Mouse (Mus musculus) erythroblast, embryonic 14.5 days (primary cell): ENCODE data around the gene Glp2r. TPM values are rescaled to one million over a fixed set of nuclear protein-coding genes. Genes with fewer than 3 reads are reported as not detected.

Experiments
- H3K27me3 ChIP-seq: 2 replicates; pipeline ENCODE4 v1.6.1; 2012; ENCODE audit warnings: inconsistent platforms; ENCODE audit not compliant: control insufficient read depth
- H3K36me3 ChIP-seq: 2 replicates; pipeline ENCODE4 v1.6.1; 2012; ENCODE audit warnings: mild to moderate bottlenecking, inconsistent platforms; ENCODE audit not compliant: control insufficient read depth
- H3K4me1 ChIP-seq: 2 replicates; pipeline ENCODE4 v1.6.1; 2012; ENCODE audit warnings: inconsistent platforms; ENCODE audit not compliant: control insufficient read depth
- H3K4me3 ChIP-seq: replicated peaks from 2 replicates; pipeline ENCODE3; 2012; ENCODE audit warnings: moderate library complexity, mild to moderate bottlenecking, inconsistent platforms
- H3K9me3 ChIP-seq: 2 replicates; pipeline ENCODE4 v1.6.1; 2012; ENCODE audit warnings: low read length, inconsistent platforms, mixed read lengths; ENCODE audit not compliant: control insufficient read depth
- GATA1 ChIP-seq: IDR thresholded peaks from 2 replicates; pipeline ENCODE4 v1.6.1; 2012; ENCODE audit warnings: low read length, inconsistent platforms, mixed read lengths
- TAL1 ChIP-seq: IDR thresholded peaks from 3 replicates; pipeline ENCODE4 v1.6.1; 2012; ENCODE audit warnings: low read length, inconsistent platforms, mixed read lengths
- polyA plus RNA-seq: library from polyadenylated mRNA; stranded (reverse); fragments of >175 nt; gene quantifications from 2 replicates; pipeline ENCODE4 v1.2.3, GENCODE M21; 2012

Glp2r gene
- polyA plus RNA-seq, 1 experiment, result not detected

DNA sequence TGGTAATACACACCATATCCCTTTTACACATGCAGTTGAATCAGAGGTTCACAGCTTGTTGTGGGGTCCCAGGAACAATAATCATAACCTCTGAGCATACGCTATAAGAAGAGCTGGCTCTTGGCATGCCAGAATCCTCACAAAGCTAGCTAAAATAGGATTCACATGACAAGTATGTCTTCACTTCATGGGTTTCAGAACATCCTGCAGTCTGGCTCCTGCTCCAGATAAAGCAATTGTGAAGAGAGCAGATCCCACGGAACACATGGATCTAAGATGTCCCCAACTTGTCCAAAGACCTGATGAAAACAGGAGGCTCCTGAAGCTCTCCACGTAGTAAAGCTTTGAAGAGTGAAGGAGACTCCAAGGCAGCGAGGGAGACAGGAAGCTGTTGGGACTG lies 55.6 kb downstream of the Glp2r start:
- no peak for TF ChIP-seq GATA1
- TF ChIP-seq TAL1, result no peak
- Histone ChIP-seq H3K4me3 (no peak overlapping the region), H3K27me3 (no peaks in the 10 kb centered on the region), H3K9me3 (no peaks in the 10 kb centered on the region), H3K4me1 (no peaks in the 10 kb centered on the region), H3K36me3 (no peaks in the 10 kb centered on the region)

DNA sequence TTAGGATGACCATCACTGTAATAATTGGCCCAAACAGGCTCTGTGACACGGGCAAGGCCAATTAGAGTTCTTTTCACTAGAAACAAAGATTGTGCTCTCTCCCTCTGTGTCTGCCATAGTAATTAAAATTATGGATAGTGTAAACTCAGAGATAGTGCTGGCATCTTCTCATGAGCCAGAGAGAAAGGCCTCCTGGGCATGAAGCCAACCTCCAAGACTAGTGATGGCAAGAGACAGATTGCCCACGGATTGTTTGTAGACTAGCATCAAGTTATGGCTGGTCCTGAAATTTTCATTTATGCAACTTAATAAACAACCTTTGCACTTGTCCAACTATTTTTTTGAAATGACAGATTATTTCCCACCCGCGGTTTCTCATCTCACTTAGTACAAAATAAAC lies 58.0 kb downstream of the Glp2r start:
- H3K4me3 ChIP-seq, result no peak overlapping the region
- H3K27me3 ChIP-seq, result no peaks in the 10 kb centered on the region
- no peaks in the 10 kb centered on the region for H3K36me3 ChIP-seq
- TF ChIP-seq TAL1, result no peak
- no peak for TF ChIP-seq GATA1
- no peaks in the 10 kb centered on the region for H3K4me1 ChIP-seq
- H3K9me3 ChIP-seq, result no peaks in the 10 kb centered on the region

DNA sequence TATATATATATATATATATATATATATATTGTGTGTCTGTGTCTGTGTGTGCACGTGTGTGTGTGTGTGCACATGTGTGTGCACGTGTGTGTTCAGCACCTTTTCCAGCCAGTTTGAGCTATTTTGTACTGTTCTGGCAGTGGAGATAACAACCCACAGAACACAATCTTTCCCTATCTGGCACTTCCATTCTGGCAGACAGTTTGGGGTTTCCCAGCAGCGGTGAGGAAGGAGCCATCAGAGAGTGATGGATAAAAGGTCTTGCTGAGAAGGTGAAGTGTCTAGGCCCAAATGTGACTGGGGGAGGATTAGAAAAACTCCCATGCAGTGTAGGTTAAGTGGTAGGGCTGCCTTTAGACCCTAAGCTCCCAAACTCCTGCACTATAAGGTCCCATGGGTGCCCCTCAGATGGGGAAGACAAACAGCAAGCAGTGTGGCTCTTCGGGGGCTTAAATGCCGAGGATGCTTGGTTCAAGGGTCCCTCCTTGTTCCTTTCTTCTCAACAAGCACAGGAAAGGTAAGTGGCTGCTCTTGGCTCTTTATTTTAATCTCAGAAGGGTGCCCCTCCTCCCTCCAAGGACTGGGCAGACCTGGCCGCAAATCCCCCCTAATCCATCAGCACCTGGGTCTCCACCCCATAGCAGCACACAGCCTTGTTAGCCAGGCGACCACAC lies 76.1 kb downstream of the Glp2r start, which contains the start of gene Rcvrn:
Gene Rcvrn (plus strand): TSS at position 624 of the 674 bp plus-strand sequence.
- Histone ChIP-seq H3K36me3 (no peaks in the 10 kb centered on the region), H3K4me1 (no peaks in the 10 kb centered on the region), H3K4me3 (no peak within 1 kb of the TSS), H3K9me3 (peaks cover 4% of the 10 kb centered on the region; the same call in 1 of the 2 replicates), H3K27me3 (no peaks in the 10 kb centered on the region)
- no peak for TF ChIP-seq GATA1
- TF ChIP-seq TAL1, result no peak

DNA sequence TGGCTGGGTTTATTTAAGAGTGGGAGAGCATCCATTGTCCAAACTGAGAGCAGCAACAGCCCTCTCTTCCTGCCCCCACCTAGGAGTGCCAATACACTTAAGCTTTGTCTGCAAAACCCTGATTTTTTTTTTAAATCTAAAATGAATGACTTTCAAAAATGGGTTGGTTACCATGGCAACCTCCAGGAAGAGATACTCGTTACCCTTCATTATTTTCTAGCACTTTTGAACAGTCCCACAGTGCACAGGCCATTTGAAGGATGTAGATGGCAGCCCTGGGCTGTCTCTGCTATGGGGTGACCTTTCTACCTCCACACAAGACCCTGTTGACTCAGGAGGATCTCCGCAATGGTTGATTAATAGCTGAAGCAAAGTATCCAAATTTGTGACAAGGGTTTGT lies 84.8 kb downstream of the Glp2r start:
- H3K9me3 ChIP-seq, result no peaks in the 10 kb centered on the region
- H3K4me1 ChIP-seq, result no peaks in the 10 kb centered on the region
- no peak overlapping the region for H3K4me3 ChIP-seq
- H3K36me3 ChIP-seq, result no peaks in the 10 kb centered on the region
- TF ChIP-seq TAL1 (no peak), GATA1 (no peak)
- no peaks in the 10 kb centered on the region for H3K27me3 ChIP-seq

DNA sequence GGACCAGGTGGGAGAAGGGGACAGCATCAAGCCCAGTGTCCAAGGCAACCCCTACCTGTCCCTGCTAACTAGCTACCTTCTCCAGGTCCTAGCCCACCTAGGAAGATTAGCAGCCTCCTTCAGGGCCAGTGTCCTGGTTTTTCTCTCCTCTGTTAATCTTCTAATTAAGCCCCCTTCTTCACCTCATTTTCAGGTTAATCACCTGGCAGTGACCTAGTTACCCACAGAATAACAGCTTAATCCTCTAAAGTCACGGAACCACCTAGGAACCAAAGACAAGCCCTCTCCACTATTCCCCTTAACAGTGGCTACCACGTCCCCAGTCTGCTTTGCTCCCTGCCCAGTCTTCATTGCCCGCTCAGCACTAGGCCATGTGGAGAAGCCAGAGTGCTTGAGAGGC lies 89.1 kb downstream of the Glp2r start:
- Histone ChIP-seq H3K27me3 (no peaks in the 10 kb centered on the region), H3K36me3 (no peaks in the 10 kb centered on the region), H3K9me3 (no peaks in the 10 kb centered on the region), H3K4me3 (no peak overlapping the region), H3K4me1 (no peaks in the 10 kb centered on the region)
- TF ChIP-seq GATA1, result no peak
- no peak for TF ChIP-seq TAL1

DNA sequence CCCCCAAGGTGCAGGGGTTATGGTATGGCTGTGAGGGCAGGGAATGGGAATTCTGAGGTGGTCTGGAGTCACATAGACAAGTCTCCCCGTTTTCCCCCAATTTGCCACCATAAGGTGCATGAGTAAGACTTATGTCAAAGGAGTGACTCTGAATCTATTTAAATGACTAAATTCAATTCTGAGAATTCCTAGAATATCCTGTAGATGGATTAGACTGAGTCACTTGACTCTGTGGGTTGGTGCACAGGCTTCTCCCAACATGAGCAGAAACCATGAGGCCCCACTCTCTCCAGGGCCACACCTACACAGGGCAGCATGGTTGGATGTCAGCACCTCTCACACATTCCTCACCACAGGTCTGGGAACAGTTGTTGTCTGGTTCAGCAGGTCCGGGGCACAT lies 91.0 kb downstream of the Glp2r start:
- Histone ChIP-seq H3K4me3 (no peak overlapping the region), H3K27me3 (no peaks in the 10 kb centered on the region), H3K36me3 (no peaks in the 10 kb centered on the region), H3K4me1 (no peaks in the 10 kb centered on the region), H3K9me3 (no peaks in the 10 kb centered on the region)
- TF ChIP-seq GATA1, result no peak

DNA sequence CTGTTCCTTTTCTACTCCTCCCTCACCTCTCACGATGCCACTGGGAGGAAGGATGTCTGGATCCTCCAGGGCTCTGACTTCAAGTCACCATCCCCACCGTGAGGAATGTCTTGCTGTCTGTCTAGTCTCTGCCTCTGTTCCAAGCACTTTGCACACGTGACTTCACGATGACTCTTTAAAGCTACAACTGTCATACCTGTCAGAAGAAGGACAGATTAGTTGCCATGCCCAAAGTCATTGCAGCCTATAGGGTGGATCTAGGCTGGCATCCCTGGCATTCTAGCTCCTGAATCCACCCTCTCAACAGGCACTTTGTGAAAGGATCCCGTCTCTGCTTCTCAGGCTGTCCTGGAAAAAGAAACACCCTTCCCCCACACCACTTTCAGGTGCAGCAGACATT lies 91.7 kb downstream of the Glp2r start:
- no peaks in the 10 kb centered on the region for H3K36me3 ChIP-seq
- TF ChIP-seq GATA1 (no peak), TAL1 (no peak)
- no peaks in the 10 kb centered on the region for H3K27me3 ChIP-seq
- H3K4me1 ChIP-seq, result no peaks in the 10 kb centered on the region
- no peaks in the 10 kb centered on the region for H3K9me3 ChIP-seq
- no peak overlapping the region for H3K4me3 ChIP-seq

DNA sequence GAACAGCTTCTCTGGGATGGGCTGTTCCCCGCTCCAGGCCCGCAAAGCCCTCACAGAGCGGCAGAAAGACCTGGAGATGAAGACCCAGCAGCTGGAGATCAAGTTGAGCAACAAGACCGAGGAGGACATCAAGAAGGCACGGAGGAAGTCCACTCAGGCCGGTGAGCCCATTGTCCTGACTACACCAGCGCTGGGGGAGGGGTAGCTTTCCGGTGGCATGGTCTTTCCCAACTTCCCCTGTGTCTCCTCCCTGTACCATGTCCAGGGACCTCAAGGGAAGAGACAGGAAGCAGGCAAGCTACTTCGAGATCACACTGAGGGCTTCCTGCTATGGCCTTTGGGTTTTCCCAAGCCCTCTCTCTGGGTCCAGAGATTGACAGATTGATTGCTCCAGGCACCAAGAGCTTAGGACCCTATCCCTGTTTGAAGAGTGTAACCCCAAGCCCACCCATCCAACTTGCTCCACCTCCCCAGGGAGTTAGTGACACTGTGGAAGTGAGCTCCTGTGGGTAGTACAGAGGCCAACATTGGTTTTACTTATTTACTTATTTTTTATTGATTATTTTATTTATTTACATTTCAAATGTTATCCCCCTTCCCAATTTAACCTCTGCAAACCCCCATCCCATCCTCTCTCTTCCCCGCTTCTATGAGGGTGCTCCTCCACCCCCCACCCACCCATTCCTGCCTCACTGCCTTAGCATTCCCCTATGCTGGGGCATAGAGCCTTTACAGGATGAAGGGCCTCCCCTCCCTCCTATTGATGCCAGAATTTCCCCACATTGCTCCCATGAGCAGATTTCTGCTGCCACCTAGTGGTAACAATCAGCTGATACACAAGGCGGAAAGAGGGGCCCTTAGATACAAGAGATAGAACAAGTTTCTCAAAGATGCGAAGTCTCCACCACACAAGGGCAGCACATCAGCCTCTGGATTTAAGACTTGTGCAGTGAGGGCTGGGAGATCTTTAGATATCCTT lies 95.1 kb downstream of the Glp2r start:
- no peaks in the 10 kb centered on the region for H3K4me1 ChIP-seq
- no peak for TF ChIP-seq GATA1
- TF ChIP-seq TAL1, result no peak
- no peaks in the 10 kb centered on the region for H3K9me3 ChIP-seq
- H3K36me3 ChIP-seq, result no peaks in the 10 kb centered on the region
- H3K4me3 ChIP-seq, result no peak overlapping the region
- H3K27me3 ChIP-seq, result no peaks in the 10 kb centered on the region

DNA sequence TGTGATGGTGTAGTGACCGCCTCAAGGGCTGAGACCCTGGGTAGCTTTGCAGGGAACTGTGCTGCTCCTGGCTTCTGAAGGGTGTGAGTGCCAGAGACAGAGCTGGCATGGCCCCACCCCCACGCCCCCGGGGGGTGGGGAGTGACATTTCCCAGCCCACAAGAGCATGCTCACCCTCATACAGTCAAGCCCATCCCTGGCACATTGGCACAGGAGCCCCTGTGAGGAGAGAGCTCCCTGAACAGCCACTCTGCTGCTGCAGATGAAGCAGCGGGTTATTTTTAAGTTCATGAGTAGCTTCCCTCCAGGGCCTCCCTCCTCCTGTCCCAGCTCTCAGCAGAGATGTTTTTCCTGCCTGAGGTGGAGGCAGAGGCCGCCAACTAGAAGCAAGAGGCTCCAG lies 98.8 kb downstream of the Glp2r start:
- TF ChIP-seq TAL1 (no peak), GATA1 (no peak)
- no peaks in the 10 kb centered on the region for H3K9me3 ChIP-seq
- H3K4me3 ChIP-seq, result no peak overlapping the region
- H3K27me3 ChIP-seq, result no peaks in the 10 kb centered on the region
- H3K4me1 ChIP-seq, result no peaks in the 10 kb centered on the region
- no peaks in the 10 kb centered on the region for H3K36me3 ChIP-seq
